Mouse (Mus musculus): ENCODE data around the gene Id2. TPM values are rescaled to one million over a fixed set of nuclear protein-coding genes. Genes with fewer than 3 reads are reported as not detected.

Id2 gene
- polyA plus RNA-seq, 1 experiment from 2014 or later: 198 TPM

DNA sequence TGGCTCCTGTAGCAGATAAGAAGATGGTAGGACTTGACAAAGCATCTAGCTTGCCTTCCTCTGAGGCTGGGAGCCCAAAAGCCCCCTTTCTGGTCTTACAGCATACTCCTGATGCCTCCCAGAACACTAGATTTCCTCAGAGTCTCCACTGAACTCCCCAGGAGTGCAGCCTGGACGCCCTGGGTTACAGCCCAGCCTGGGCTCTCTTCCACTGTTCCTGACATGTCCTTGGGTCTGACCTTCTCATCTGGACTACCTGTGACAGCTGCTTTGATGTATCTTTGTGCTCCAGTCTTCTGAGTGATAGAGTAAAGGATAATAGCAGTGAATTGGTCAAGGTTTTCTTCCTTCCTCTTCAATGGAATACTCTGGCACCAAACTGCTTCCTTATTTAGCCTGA lies 17.5 kb upstream of the Id2 start:
- Histone ChIP-seq H3K27me3 (ENCODE audit: control insufficient read depth, insufficient read depth, low read length) (no peaks in the 10 kb centered on the region), H3K36me3 (ENCODE audit: control insufficient read depth, insufficient read depth, low read length) (no peaks in the 10 kb centered on the region), H3K4me2 (ENCODE audit: low read depth, low read length, severe bottlenecking) (no peak overlapping the region), H3K4me3 (ENCODE audit: low read depth, low read length) (no peak overlapping the region), H3K27ac (ENCODE audit: low read depth, low read length) (no peak overlapping the region), H3K9me3 (ENCODE audit: control insufficient read depth, low read length) (no peaks in the 10 kb centered on the region), H3K4me1 (replicated peaks; ENCODE audit: control insufficient read depth, insufficient read depth, low read length) (peaks cover 3% of the 10 kb centered on the region; the same call in 1 of the 2 replicates), H3K9ac (ENCODE audit: low read length) (no peak overlapping the region)
- 89% methylated on average over 1 of the region's 1 CpGs for WGBS
- no peak for ATAC-seq (replicated peaks; ENCODE audit: low FRiP score)
- DNase-seq (ENCODE audit: low spot score): no peak

DNA sequence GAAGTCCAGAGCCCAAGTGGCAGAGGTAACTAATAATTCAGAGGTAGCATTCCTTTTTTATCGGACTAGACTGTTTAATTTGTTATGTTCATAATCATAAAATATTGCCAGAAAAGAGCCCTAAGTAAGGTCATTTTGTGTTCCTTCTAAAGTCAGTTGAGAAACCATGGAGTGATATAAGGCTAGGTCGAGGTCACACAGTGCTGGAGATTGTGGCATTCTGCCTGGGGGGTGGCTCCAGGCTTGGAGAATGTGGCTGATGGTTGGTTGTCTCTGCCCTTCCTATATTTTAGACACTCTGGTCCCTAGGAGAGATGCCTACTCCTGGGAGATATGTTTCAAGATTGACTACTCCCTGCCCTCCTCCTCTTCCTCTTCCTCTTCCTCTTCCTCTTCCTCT lies 16.4 kb upstream of the Id2 start:
- ATAC-seq (replicated peaks; ENCODE audit: low FRiP score) (no peak), DNase-seq (ENCODE audit: low spot score) (no peak)
- WGBS: 86% methylated on average over 2 of the region's 2 CpGs

DNA sequence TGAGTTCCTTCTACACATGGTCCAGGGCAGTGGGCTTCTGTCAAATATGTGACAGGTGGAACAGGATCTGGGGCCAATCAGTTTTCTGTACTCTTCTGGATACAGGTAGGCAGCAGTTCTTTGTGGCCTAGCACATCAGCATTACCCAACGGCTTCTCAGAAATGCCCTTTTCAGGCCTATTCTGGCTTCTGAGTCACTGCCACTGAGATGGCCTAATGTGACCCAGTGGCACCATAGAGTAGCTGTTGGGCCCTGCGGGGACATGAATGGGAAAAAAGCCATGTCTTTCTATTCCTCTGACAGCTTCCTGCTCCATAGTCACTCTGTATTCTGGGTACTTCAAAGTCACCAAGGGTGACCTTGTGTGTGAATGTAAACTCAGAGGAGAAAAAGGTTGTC lies 15.9 kb upstream of the Id2 start:
- H3K4me1 ChIP-seq (replicated peaks; ENCODE audit: control insufficient read depth, insufficient read depth, low read length): no peaks in the 10 kb centered on the region
- ATAC-seq (replicated peaks; ENCODE audit: low FRiP score) (no peak), DNase-seq (ENCODE audit: low spot score) (no peak)
- H3K27me3 ChIP-seq (ENCODE audit: control insufficient read depth, insufficient read depth, low read length): no peaks in the 10 kb centered on the region
- H3K4me2 ChIP-seq (ENCODE audit: low read depth, low read length, severe bottlenecking): no peak overlapping the region
- H3K4me3 ChIP-seq (ENCODE audit: low read depth, low read length): no peak overlapping the region
- 93% methylated on average over 2 of the region's 2 CpGs for whole genome bisulfite sequencing
- H3K9ac ChIP-seq (ENCODE audit: low read length): no peak overlapping the region
- H3K27ac ChIP-seq (ENCODE audit: low read depth, low read length): no peak overlapping the region
- no peaks in the 10 kb centered on the region for H3K9me3 ChIP-seq (ENCODE audit: control insufficient read depth, low read length)
- H3K36me3 ChIP-seq (ENCODE audit: control insufficient read depth, insufficient read depth, low read length): no peaks in the 10 kb centered on the region

More for the DNA sequence above, 16.4 kb upstream of the Id2 start:
- no peak overlapping the region for H3K4me2 ChIP-seq (ENCODE audit: low read depth, low read length, severe bottlenecking)
- H3K36me3 ChIP-seq (ENCODE audit: control insufficient read depth, insufficient read depth, low read length): no peaks in the 10 kb centered on the region
- H3K27ac ChIP-seq (ENCODE audit: low read depth, low read length): no peak overlapping the region
- no peak overlapping the region for H3K9ac ChIP-seq (ENCODE audit: low read length)
- no peaks in the 10 kb centered on the region for H3K27me3 ChIP-seq (ENCODE audit: control insufficient read depth, insufficient read depth, low read length)
- no peak overlapping the region for H3K4me3 ChIP-seq (ENCODE audit: low read depth, low read length)
- no peaks in the 10 kb centered on the region for H3K4me1 ChIP-seq (replicated peaks; ENCODE audit: control insufficient read depth, insufficient read depth, low read length)
- H3K9me3 ChIP-seq (ENCODE audit: control insufficient read depth, low read length): no peaks in the 10 kb centered on the region

DNA sequence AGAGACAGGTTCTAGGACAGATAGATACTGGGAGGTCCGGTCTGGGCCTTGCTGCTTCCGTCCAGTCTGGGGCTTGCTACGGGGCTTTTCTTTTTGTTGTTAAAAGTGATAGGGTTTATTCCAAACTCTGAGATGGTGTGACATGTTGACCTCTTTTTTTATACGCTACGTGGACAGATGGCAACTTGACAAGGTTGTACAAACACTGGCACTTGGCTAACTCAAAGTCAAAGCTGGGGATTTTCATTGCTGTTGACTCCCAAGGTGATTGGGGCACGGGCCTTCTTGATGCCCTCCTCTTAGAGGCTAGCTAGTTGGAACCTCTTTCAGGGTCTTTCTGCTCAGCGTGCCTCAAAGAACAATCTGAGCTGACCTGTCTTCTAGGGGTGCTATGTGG lies 13.7 kb upstream of the Id2 start:
- Histone ChIP-seq H3K27ac (ENCODE audit: low read depth, low read length) (no peak overlapping the region), H3K9ac (ENCODE audit: low read length) (no peak overlapping the region), H3K27me3 (ENCODE audit: control insufficient read depth, insufficient read depth, low read length) (no peaks in the 10 kb centered on the region), H3K36me3 (ENCODE audit: control insufficient read depth, insufficient read depth, low read length) (no peaks in the 10 kb centered on the region), H3K9me3 (ENCODE audit: control insufficient read depth, low read length) (no peaks in the 10 kb centered on the region), H3K4me1 (replicated peaks; ENCODE audit: control insufficient read depth, insufficient read depth, low read length) (no peaks in the 10 kb centered on the region), H3K4me3 (ENCODE audit: low read depth, low read length) (no peak overlapping the region), H3K4me2 (ENCODE audit: low read depth, low read length, severe bottlenecking) (no peak overlapping the region)
- DNase-seq (ENCODE audit: low spot score): no peak
- WGBS: 93% methylated on average over 7 of the region's 7 CpGs
- ATAC-seq (replicated peaks; ENCODE audit: low FRiP score): no peak

DNA sequence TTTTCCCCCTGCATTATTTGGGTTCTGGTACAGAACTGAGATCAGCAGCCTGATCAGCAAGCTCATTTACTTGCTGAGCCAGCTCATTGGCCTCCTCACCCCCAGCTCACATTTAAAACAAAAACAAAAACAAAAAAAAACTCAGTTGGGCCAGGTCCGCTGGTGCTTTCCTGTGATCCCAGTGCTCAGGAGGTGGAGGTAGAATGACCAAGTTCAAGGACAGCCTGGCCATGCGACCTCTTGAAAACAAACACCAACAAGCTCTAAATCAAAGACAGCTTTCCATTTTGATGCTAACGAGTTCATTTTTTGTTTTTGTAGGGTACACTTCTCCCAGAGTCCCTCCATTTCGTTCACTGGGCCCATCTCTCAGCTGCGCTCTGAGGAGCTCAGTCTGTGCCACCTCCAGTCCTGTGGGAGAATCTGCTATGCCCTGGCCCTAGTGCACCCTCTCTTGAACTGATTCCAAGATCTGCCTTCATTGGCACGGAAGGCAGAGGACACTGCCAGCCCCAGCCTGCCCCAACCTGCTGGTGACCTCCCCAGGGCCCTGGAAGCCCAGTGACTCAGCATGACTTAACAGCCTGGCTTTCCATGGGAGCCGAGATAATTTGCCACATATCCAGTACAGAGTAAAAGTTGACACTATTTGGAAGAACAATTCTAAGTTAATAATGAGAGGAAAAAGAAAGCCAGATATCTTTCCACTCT lies 13.2 kb upstream of the Id2 start:
- no peak overlapping the region for H3K4me2 ChIP-seq (ENCODE audit: low read depth, low read length, severe bottlenecking)
- no peaks in the 10 kb centered on the region for H3K27me3 ChIP-seq (ENCODE audit: control insufficient read depth, insufficient read depth, low read length)
- no peaks in the 10 kb centered on the region for H3K36me3 ChIP-seq (ENCODE audit: control insufficient read depth, insufficient read depth, low read length)
- H3K4me1 ChIP-seq (replicated peaks; ENCODE audit: control insufficient read depth, insufficient read depth, low read length): no peaks in the 10 kb centered on the region
- no peak for DNase-seq (ENCODE audit: low spot score)
- no peak for ATAC-seq (replicated peaks; ENCODE audit: low FRiP score)
- H3K4me3 ChIP-seq (ENCODE audit: low read depth, low read length): no peak overlapping the region
- no peak overlapping the region for H3K27ac ChIP-seq (ENCODE audit: low read depth, low read length)
- no peaks in the 10 kb centered on the region for H3K9me3 ChIP-seq (ENCODE audit: control insufficient read depth, low read length)
- no peak overlapping the region for H3K9ac ChIP-seq (ENCODE audit: low read length)
- 69% methylated on average over 7 of the region's 7 CpGs for WGBS

DNA sequence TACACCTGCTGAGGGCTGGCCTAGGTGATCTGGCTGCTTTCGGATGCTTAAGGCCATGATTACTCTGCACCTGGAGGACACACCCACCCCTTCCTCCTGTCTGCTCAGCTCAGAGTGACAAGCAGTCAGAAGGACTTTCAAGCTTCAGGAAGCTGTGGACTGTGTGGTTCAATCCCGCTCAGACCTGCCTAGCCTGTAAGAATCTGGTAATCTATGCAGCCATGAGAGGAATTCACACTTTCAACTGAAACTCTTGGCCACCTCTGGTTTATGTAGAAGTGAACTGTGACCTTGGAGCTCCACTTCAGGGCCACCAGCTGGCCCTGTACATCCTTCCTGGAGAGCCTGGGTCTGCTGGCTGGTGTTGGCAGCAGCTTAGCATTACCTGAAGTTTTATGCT lies 11.9 kb upstream of the Id2 start:
- Histone ChIP-seq H3K4me1 (replicated peaks; ENCODE audit: control insufficient read depth, insufficient read depth, low read length) (no peaks in the 10 kb centered on the region), H3K4me2 (ENCODE audit: low read depth, low read length, severe bottlenecking) (no peak overlapping the region), H3K9ac (ENCODE audit: low read length) (no peak overlapping the region), H3K9me3 (ENCODE audit: control insufficient read depth, low read length) (no peaks in the 10 kb centered on the region), H3K27me3 (ENCODE audit: control insufficient read depth, insufficient read depth, low read length) (no peaks in the 10 kb centered on the region), H3K36me3 (ENCODE audit: control insufficient read depth, insufficient read depth, low read length) (no peaks in the 10 kb centered on the region), H3K4me3 (ENCODE audit: low read depth, low read length) (no peak overlapping the region), H3K27ac (ENCODE audit: low read depth, low read length) (no peak overlapping the region)
- no peak for ATAC-seq (replicated peaks; ENCODE audit: low FRiP score)
- 60% methylated on average over 2 of the region's 2 CpGs for WGBS
- DNase-seq (ENCODE audit: low spot score): no peak

DNA sequence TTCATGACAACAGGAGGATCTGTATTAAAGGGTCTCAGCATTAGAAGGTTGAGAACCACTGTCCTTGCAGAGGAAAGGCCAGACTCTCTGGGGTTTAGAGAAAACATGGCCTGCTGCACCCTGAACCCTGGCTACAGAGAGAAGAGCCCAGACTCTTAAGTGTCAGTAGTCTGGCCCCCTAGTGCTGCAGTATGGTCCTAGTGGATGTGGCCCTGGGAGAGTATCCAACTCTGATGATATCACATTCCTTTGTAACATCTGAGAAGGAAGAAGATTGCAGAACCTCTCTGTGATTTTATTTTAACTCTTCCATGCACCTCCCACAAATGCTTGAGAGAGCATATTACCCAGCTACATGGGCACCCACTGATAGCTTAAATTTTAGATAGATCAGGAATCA lies 7.6 kb upstream of the Id2 start:
- peaks cover 9% of the 10 kb centered on the region for H3K4me1 ChIP-seq (replicated peaks; ENCODE audit: control insufficient read depth, insufficient read depth, low read length)
- no peaks in the 10 kb centered on the region for H3K36me3 ChIP-seq (ENCODE audit: control insufficient read depth, insufficient read depth, low read length)
- no peak for ATAC-seq (replicated peaks; ENCODE audit: low FRiP score)
- no peak overlapping the region for H3K4me3 ChIP-seq (ENCODE audit: low read depth, low read length)
- H3K27me3 ChIP-seq (ENCODE audit: control insufficient read depth, insufficient read depth, low read length): no peaks in the 10 kb centered on the region
- H3K9me3 ChIP-seq (ENCODE audit: control insufficient read depth, low read length): no peaks in the 10 kb centered on the region
- no peak overlapping the region for H3K4me2 ChIP-seq (ENCODE audit: low read depth, low read length, severe bottlenecking)
- H3K27ac ChIP-seq (ENCODE audit: low read depth, low read length): no peak overlapping the region
- no peak for DNase-seq (ENCODE audit: low spot score)
- no peak overlapping the region for H3K9ac ChIP-seq (ENCODE audit: low read length)

DNA sequence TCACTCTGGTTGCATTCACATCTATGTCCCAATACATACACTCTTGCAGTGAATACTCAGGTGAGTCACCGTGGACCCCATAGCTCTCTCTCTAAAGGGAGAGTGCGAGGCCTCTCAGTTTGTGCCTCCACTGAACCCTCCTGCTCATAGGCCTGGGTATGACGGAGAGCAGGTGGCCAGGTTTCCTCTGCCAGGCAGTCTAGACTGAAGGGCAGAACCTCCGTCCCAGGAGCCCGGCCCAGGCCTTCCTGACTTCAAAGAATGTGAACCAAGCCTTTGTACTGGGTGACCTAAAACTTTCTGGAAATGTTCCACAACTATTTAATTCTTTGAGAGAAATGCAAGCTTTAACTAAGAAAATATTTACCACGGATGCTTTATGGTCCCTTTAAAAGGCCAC lies 7.0 kb upstream of the Id2 start:
- Histone ChIP-seq H3K9ac (ENCODE audit: low read length) (no peak overlapping the region), H3K4me2 (ENCODE audit: low read depth, low read length, severe bottlenecking) (no peak overlapping the region), H3K4me3 (ENCODE audit: low read depth, low read length) (no peak overlapping the region), H3K27ac (ENCODE audit: low read depth, low read length) (no peak overlapping the region), H3K9me3 (ENCODE audit: control insufficient read depth, low read length) (no peaks in the 10 kb centered on the region), H3K36me3 (ENCODE audit: control insufficient read depth, insufficient read depth, low read length) (no peaks in the 10 kb centered on the region), H3K4me1 (replicated peaks; ENCODE audit: control insufficient read depth, insufficient read depth, low read length) (peaks cover 13% of the 10 kb centered on the region), H3K27me3 (ENCODE audit: control insufficient read depth, insufficient read depth, low read length) (no peaks in the 10 kb centered on the region)
- ATAC-seq (replicated peaks; ENCODE audit: low FRiP score) (no peak), DNase-seq (ENCODE audit: low spot score) (no peak)
- 86% methylated on average over 6 of the region's 6 CpGs for WGBS

DNA sequence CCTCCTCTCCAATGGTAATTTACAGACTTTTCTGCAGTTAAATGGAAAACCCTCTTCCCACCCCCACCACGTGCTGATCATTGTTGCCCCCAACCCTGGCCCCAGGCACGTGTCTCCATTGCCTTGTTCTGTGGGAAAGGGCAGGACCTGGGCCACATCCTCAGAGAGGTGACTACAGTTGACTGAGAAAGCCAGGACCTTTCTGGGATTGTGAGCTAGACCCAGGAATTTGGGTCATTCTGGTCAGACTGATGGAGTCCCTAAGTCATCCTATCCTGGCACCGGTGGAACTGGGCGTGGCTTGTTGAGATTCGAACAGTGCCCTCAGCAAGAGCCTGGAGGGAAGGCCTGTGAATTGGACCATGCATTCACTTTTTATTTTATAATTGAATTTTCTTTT lies 4.4 kb upstream of the Id2 start:
- H3K4me1 ChIP-seq (replicated peaks; ENCODE audit: control insufficient read depth, insufficient read depth, low read length): peaks cover 28% of the 10 kb centered on the region
- H3K9me3 ChIP-seq (ENCODE audit: control insufficient read depth, low read length): no peaks in the 10 kb centered on the region
- H3K4me3 ChIP-seq (ENCODE audit: low read depth, low read length): no peak overlapping the region; the same call in 1 of the 2 replicates
- no peak for ATAC-seq (replicated peaks; ENCODE audit: low FRiP score)
- peak; percentile 62 for DNase-seq (ENCODE audit: low spot score)
- 17% methylated on average over 5 of the region's 5 CpGs for WGBS
- H3K36me3 ChIP-seq (ENCODE audit: control insufficient read depth, insufficient read depth, low read length): no peaks in the 10 kb centered on the region
- H3K27ac ChIP-seq (ENCODE audit: low read depth, low read length): no peak overlapping the region; the same call in 1 of the 2 replicates
- H3K4me2 ChIP-seq (ENCODE audit: low read depth, low read length, severe bottlenecking): peak overlapping the region; percentile 92
- peak overlapping the region; percentile 82 for H3K9ac ChIP-seq (ENCODE audit: low read length)
- H3K27me3 ChIP-seq (ENCODE audit: control insufficient read depth, insufficient read depth, low read length): no peaks in the 10 kb centered on the region

Data from forebrain, embryonic 11.5 days (tissue).